Mouse (Mus musculus): ENCODE results near the gene C87414. TPM values are rescaled to one million over a fixed set of nuclear protein-coding genes. Genes with fewer than 3 reads are reported as not detected.
"Not testable (repeated sequence)": the region's sequence is repeated elsewhere in the genome, so short reads cannot be mapped to it uniquely, and the experiment has no call there.

The C87414 gene
- polyA plus RNA-seq (2012; fragmentation: generic; extraction: Trizol): not detected

DNA sequence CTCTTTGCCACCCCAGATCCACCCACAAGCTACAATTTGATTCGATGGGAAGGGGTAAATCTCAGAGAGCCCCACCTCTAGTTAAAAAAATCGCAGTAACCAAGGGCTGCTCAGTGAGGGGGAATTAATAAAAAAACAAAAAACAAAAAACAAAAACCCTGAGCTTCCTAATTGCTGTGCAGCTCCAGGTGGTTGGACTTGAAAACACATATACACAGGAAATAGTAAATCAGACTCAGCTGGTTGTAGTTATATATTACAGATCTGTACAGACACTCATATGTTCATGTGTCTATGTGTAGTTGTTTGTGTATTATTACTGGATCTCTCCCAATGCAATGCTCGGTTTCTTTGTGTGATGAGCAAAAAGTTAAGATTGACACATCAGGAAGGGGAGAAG lies at the start of gene C87414:
C87414 (minus strand) TSS at position 101 of the 400 bp plus-strand sequence.
- not testable (repeated sequence) for H3K79me2 ChIP-seq (ENCODE audit: control insufficient read depth, insufficient read depth); H3K27me3 ChIP-seq (ENCODE audit: control insufficient read depth, insufficient read depth, insufficient read length)

DNA sequence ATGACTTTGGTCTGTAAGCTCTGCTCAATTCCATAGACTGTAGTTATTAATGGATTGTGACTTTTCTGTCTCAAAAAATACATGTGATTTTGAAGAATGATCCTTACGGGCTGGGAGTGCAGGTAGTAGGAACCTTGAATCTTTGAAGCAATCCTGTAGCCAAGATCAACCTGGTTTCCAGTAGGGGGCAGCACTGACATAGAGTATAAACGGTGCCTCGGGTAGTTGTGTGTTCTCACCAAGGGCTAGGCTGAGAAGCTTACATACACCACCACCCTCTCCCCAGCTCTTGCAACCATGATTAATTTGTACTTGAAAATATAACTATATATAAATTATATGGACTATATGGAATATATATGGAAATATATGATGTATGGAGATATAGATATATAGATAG lies 13.3 kb upstream of the C87414 start:
- not testable (repeated sequence) for H3K36me3 ChIP-seq (ENCODE audit: control insufficient read depth, insufficient read depth); H3ac ChIP-seq (ENCODE audit: control insufficient read depth, insufficient read length); H3K79me2 ChIP-seq (ENCODE audit: control insufficient read depth, insufficient read depth); H3K4me3 ChIP-seq; H3K4me2 ChIP-seq (ENCODE audit: low read depth); H3K27me3 ChIP-seq (ENCODE audit: control insufficient read depth, insufficient read depth, insufficient read length)

More for the DNA sequence above, at the start of gene C87414:
- H3K4me3 ChIP-seq; H3K36me3 ChIP-seq (ENCODE audit: control insufficient read depth, insufficient read depth); H3ac ChIP-seq (ENCODE audit: control insufficient read depth, insufficient read length); H3K4me2 ChIP-seq (ENCODE audit: low read depth): not testable (repeated sequence)

Other genes with a start within 250 kb of the C87414 start
- gene Gm16427, start 131.4 kb downstream of the C87414 start, polyA plus RNA-seq (2012; fragmentation: generic; extraction: Trizol): not detected
- gene Gm7792, start 172.2 kb upstream of the C87414 start, polyA plus RNA-seq (2012; fragmentation: generic; extraction: Trizol): not detected

Measured in myocyte (in vitro differentiated cells).